Mouse (Mus musculus) embryonic fibroblast, embryonic 13.5 days (primary cell): Measurements from ENCODE around the gene Myo1d. TPM values are rescaled to one million over a fixed set of nuclear protein-coding genes. Genes with fewer than 3 reads are reported as not detected.
A peak's percentile ranks its signal among the peaks of the same experiment; 100 is the strongest.

ENCODE experiments used
- H3K27ac ChIP-seq: 2 replicates; pipeline ENCODE4 v1.5.1; 2012; ENCODE audit warnings: low read length, control low read depth, inconsistent platforms; ENCODE audit not compliant: insufficient read depth
- H3K4me1 ChIP-seq: 2 replicates; pipeline ENCODE4 v1.6.1; 2011; ENCODE audit warnings: low read length; ENCODE audit not compliant: control insufficient read depth, insufficient read depth
- H3K4me3 ChIP-seq: 2 replicates; pipeline ENCODE4 v1.5.1; 2011; ENCODE audit warnings: mild to moderate bottlenecking, control low read depth, low read length; ENCODE audit not compliant: insufficient read depth
- CTCF ChIP-seq: IDR thresholded peaks from 2 replicates; pipeline ENCODE4 v1.5.1; 2011; ENCODE audit warnings: mild to moderate bottlenecking, control low read depth, low read length, moderate library complexity, borderline replicate concordance; ENCODE audit not compliant: insufficient read depth
- POLR2A ChIP-seq: IDR thresholded peaks from 2 replicates; pipeline ENCODE4 v1.6.1; 2011; ENCODE audit warnings: low read depth, mild to moderate bottlenecking, control low read depth, low read length, moderate library complexity
- polyA plus RNA-seq: library from polyadenylated mRNA; stranded (reverse); fragments of >200 nt; gene quantifications from 2 replicates; pipeline ENCODE4 v1.2.4, GENCODE M21; 2011; ENCODE audit warnings: low read depth; ENCODE audit not compliant: missing spikeins, insufficient read length

The Myo1d gene
- 29.5 and 30.6 TPM in 2 replicates for polyA plus RNA-seq

- peak within 1 kb of the TSS; percentile 84 for H3K4me3 ChIP-seq
- H3K4me1 ChIP-seq: peaks cover 2% of the 10 kb centered on the region
- peak; percentile 79 for TF ChIP-seq CTCF
- TF ChIP-seq POLR2A: peak; percentile 90
- H3K27ac ChIP-seq: peak within 1 kb of the TSS; percentile 37; the same call in 1 of the 2 replicates
These were observed at the start of gene Myo1d for GRCm38 (mm10) chr11:80779527-80780344. TSS of gene Myo1d (minus strand) at chr11:80780025.

- TF ChIP-seq CTCF: no peak
- no peak for TF ChIP-seq POLR2A
- H3K27ac ChIP-seq: no peak overlapping the region
These were observed 42.0 kb upstream of the Myo1d start for GRCm38 (mm10) chr11:80821794-80822193.

GRCm38 (mm10) chr11:80821296-80821695 is 41.5 kb upstream of the Myo1d start:
- Histone ChIP-seq H3K27ac (no peak overlapping the region), H3K4me3 (no peak overlapping the region), H3K4me1 (peaks cover 5% of the 10 kb centered on the region; the same call in 1 of the 2 replicates)
- TF ChIP-seq POLR2A (no peak), CTCF (no peak)

More at GRCm38 (mm10) chr11:80821794-80822193, 42.0 kb upstream of the Myo1d start:
- Histone ChIP-seq H3K4me1 (peaks cover 5% of the 10 kb centered on the region; the same call in 1 of the 2 replicates), H3K4me3 (no peak overlapping the region)

- TF ChIP-seq CTCF (no peak), POLR2A (no peak)
- Histone ChIP-seq H3K27ac (no peak overlapping the region), H3K4me1 (peaks cover 5% of the 10 kb centered on the region; the same call in 1 of the 2 replicates), H3K4me3 (no peak overlapping the region)
These were observed 40.3 kb upstream of the Myo1d start for GRCm38 (mm10) chr11:80820085-80820484.

- Histone ChIP-seq H3K4me3 (no peak overlapping the region), H3K27ac (peak overlapping the region; percentile 6; the same call in 1 of the 2 replicates), H3K4me1 (peaks cover 5% of the 10 kb centered on the region; the same call in 1 of the 2 replicates)
- no peak for TF ChIP-seq POLR2A
- no peak for TF ChIP-seq CTCF
These were observed 38.4 kb upstream of the Myo1d start for GRCm38 (mm10) chr11:80818060-80818697.

GRCm38 (mm10) chr11:80815354-80815753 is 35.5 kb upstream of the Myo1d start:
- H3K4me3 ChIP-seq: no peak overlapping the region
- H3K4me1 ChIP-seq: peaks cover 10% of the 10 kb centered on the region; the same call in 1 of the 2 replicates
- TF ChIP-seq CTCF (no peak), POLR2A (no peak)
- H3K27ac ChIP-seq: no peak overlapping the region

- peak overlapping the region; percentile 82 for H3K4me3 ChIP-seq
- no peak overlapping the region for H3K27ac ChIP-seq
- H3K4me1 ChIP-seq: 0 out of 2 replicates have a peak, but pooled peaks cover 5% of the 10 kb centered on the region
- TF ChIP-seq CTCF: no peak
- TF ChIP-seq POLR2A: no peak
These were observed 31.3 kb upstream of the Myo1d start for GRCm38 (mm10) chr11:80811156-80811555.

GRCm38 (mm10) chr11:80809993-80810821 is 30.4 kb upstream of the Myo1d start, which contains the start of gene Tmem98:
TSS of gene Tmem98 (plus strand) at chr11:80810175.
- peak within 1 kb of the TSS; percentile 59 for H3K27ac ChIP-seq
- TF ChIP-seq POLR2A: peak; percentile 65
- no peak for TF ChIP-seq CTCF
- peak within 1 kb of the TSS; percentile 82 for H3K4me3 ChIP-seq
- 0 out of 2 replicates have a peak, but pooled peaks cover 5% of the 10 kb centered on the region for H3K4me1 ChIP-seq

GRCm38 (mm10) chr11:80809666-80809992 is 29.8 kb upstream of the Myo1d start:
- Histone ChIP-seq H3K4me1 (0 out of 2 replicates have a peak, but pooled peaks cover 5% of the 10 kb centered on the region), H3K27ac (no peak overlapping the region), H3K4me3 (peak overlapping the region; percentile 29)
- no peak for TF ChIP-seq POLR2A
- TF ChIP-seq CTCF: no peak
